Mouse (Mus musculus): ENCODE data around the gene Rhoc.
"Not testable (repeated sequence)": the region's sequence is repeated elsewhere in the genome, so short reads cannot be mapped to it uniquely, and the experiment has no call there.

Gene Rhoc

GRCm38 (mm10) chr3:104785284-104785683 lies 2.9 kb upstream of the Rhoc start:
- no peak for DNase-seq (ENCODE audit: low spot score)

- DNase-seq (ENCODE audit: low spot score): peak; percentile 77
Measured at GRCm38 (mm10) chr3:104788561-104789311, 561 bp downstream of the Rhoc start.

GRCm38 (mm10) chr3:104789312-104789605 lies 1.1 kb downstream of the Rhoc start:
- no peak for DNase-seq (ENCODE audit: low spot score)

GRCm38 (mm10) chr3:104789822-104790221 lies 1.6 kb downstream of the Rhoc start:
- DNase-seq (ENCODE audit: low spot score): no peak

- DNase-seq (ENCODE audit: low spot score): no peak
Measured at GRCm38 (mm10) chr3:104790401-104790937, 2.3 kb downstream of the Rhoc start.

GRCm38 (mm10) chr3:104791017-104791416 lies 2.8 kb downstream of the Rhoc start:
- DNase-seq (ENCODE audit: low spot score): no peak

- no peak for DNase-seq (ENCODE audit: low spot score)
Measured at GRCm38 (mm10) chr3:104791671-104792070, 3.5 kb downstream of the Rhoc start.

- no peak for DNase-seq (ENCODE audit: low spot score)
Measured at GRCm38 (mm10) chr3:104792360-104793270, 4.4 kb downstream of the Rhoc start.

GRCm38 (mm10) chr3:104793871-104794828 lies 6.0 kb downstream of the Rhoc start:
- peak; percentile 94 for DNase-seq (ENCODE audit: low spot score)

- DNase-seq (ENCODE audit: low spot score): no peak
Measured at GRCm38 (mm10) chr3:104794953-104795470, 6.8 kb downstream of the Rhoc start.

- no peak for DNase-seq (ENCODE audit: low spot score)
Measured at GRCm38 (mm10) chr3:104795661-104796340, 7.6 kb downstream of the Rhoc start.

- DNase-seq (ENCODE audit: low spot score): no peak
Measured at GRCm38 (mm10) chr3:104796430-104797082, 8.4 kb downstream of the Rhoc start.

GRCm38 (mm10) chr3:104800681-104801080 lies 12.5 kb downstream of the Rhoc start:
- DNase-seq (ENCODE audit: low spot score): no peak

- DNase-seq (ENCODE audit: low spot score): no peak
Measured at GRCm38 (mm10) chr3:104801481-104801880, 13.3 kb downstream of the Rhoc start.

- no peak for DNase-seq (ENCODE audit: low spot score)
Measured at GRCm38 (mm10) chr3:104804312-104804711, 16.1 kb downstream of the Rhoc start.

GRCm38 (mm10) chr3:104805539-104805938 lies 17.4 kb downstream of the Rhoc start:
- DNase-seq (ENCODE audit: low spot score): no peak

- no peak for DNase-seq (ENCODE audit: low spot score)
Measured at GRCm38 (mm10) chr3:104811752-104812151, 23.6 kb downstream of the Rhoc start.

GRCm38 (mm10) chr3:104812254-104812653 lies 24.1 kb downstream of the Rhoc start:
- DNase-seq (ENCODE audit: low spot score): no peak

GRCm38 (mm10) chr3:104813227-104813626 lies 25.1 kb downstream of the Rhoc start:
- not testable (repeated sequence) for DNase-seq (ENCODE audit: low spot score)

GRCm38 (mm10) chr3:104814746-104815145 lies 26.6 kb downstream of the Rhoc start:
- DNase-seq (ENCODE audit: low spot score): no peak

Measured in ovary, postnatal 14 days (tissue).